10 mouse cellular contexts compared by ENCODE assay signal in the genomic region with DNA sequence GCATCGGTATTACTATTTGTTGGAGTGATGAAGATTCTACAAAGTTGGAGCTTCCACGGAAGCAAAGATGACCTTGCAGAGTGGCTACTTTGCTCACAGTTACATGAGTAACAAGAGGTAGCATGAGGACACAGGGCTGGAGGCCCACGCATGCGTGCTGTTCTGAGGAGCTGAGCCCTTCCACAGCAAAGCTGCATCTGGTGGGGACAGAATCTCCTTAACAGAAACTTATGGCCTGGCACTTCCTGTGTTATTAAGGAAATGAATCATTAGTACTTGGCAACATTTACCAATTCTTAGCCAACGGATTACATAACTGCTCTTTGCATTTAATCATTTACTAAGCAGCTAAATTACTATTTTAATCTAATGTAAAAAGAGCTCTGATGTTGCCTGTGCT.
DNase-seq lines count a peak whose midpoint lies in the region; ATAC-seq and TF ChIP-seq lines count a peak whose summit lies in the region.
"Had no signal": no experiment of that assay in that cellular context is flagged by ENCODE, and none has a peak within 500 bp of the region (broad histone marks: within the 10 kb centered on the region; RNA-seq: fewer than 3 reads in every experiment).

No protein-coding gene starts in this region.

- DNase-seq in urinary bladder, postnatal 14 days (ENCODE audit: low spot score): peak; percentile 21
- no peak for DNase-seq in urinary bladder, adult 2 months (ENCODE audit: low spot score)
- peak; percentile 27 for DNase-seq in kidney, postnatal 0 days (ENCODE audit: low spot score)
- peak; percentile 5 for DNase-seq in lung, adult 2 months
- DNase-seq in cerebellum, postnatal 36 days: no peak
- DNase-seq in thymus, adult 2 months: no peak
- no peak for DNase-seq in B cell, adult 2 months

- ATAC-seq in kidney, postnatal 0 days (replicated peaks; ENCODE audit: low FRiP score, low read depth): no peak
- ATAC-seq in activated CD4-positive, CD25-positive, alpha-beta regulatory T cell, adult 4 months: no peak

- H3K9ac ChIP-seq in kidney, postnatal 0 days (ENCODE audit: low read depth, low read length): no peak overlapping the region
- H3K9ac ChIP-seq: embryonic facial prominence, embryonic 15.5 days; limb, embryonic 13.5 days had no signal

- no peak overlapping the region; the same call in 1 of the 2 replicates for H3K27ac ChIP-seq in kidney, postnatal 0 days
- no peak overlapping the region for H3K27ac ChIP-seq in thymus, adult 2 months (ENCODE audit: control insufficient read depth, insufficient read depth, low read length)
- H3K27ac ChIP-seq: embryonic facial prominence, embryonic 15.5 days; limb, embryonic 13.5 days had no signal

- no peak overlapping the region for H3K4me3 ChIP-seq in kidney, postnatal 0 days (replicated peaks; ENCODE audit: low read depth, low read length)
- H3K4me3 ChIP-seq in lung, adult 2 months (replicated peaks; ENCODE audit: extremely low read depth, low read depth, low read length): no peak overlapping the region
- H3K4me3 ChIP-seq in thymus, adult 2 months (ENCODE audit: control insufficient read depth, insufficient read depth, low read length): no peak overlapping the region
- H3K4me3 ChIP-seq: embryonic facial prominence, embryonic 15.5 days; limb, embryonic 13.5 days had no signal

- H3K9me3 ChIP-seq in kidney, postnatal 0 days (replicated peaks; ENCODE audit: low read length): no peaks in the 10 kb centered on the region
- H3K9me3 ChIP-seq: embryonic facial prominence, embryonic 15.5 days; limb, embryonic 13.5 days had no signal

- 67% methylated on average over 5 of the region's 5 CpGs for WGBS in kidney, postnatal 0 days
- WGBS in lung, adult 2 months: 39% methylated on average over 5 of the region's 5 CpGs
- WGBS in thymus, adult 2 months: 48% methylated on average over 5 of the region's 5 CpGs

- H3K4me1 ChIP-seq in kidney, postnatal 0 days (replicated peaks; ENCODE audit: insufficient read depth, low read length): no peaks in the 10 kb centered on the region
- peaks cover 2% of the 10 kb centered on the region; the same call in 1 of the 2 replicates for H3K4me1 ChIP-seq in lung, adult 2 months (ENCODE audit: control insufficient read depth, insufficient read depth, low read length)
- no peaks in the 10 kb centered on the region for H3K4me1 ChIP-seq in thymus, adult 2 months (replicated peaks; ENCODE audit: control insufficient read depth, insufficient read depth, low read length)
- H3K4me1 ChIP-seq: embryonic facial prominence, embryonic 15.5 days had no signal

- no peaks in the 10 kb centered on the region for H3K36me3 ChIP-seq in kidney, postnatal 0 days (ENCODE audit: insufficient read depth, low read length)
- H3K36me3 ChIP-seq in thymus, adult 2 months (ENCODE audit: control insufficient read depth, insufficient read depth, low read length): no peaks in the 10 kb centered on the region
- H3K36me3 ChIP-seq: embryonic facial prominence, embryonic 15.5 days; limb, embryonic 13.5 days had no signal

- H3K4me2 ChIP-seq in kidney, postnatal 0 days (ENCODE audit: low read length): no peak overlapping the region
- H3K4me2 ChIP-seq: embryonic facial prominence, embryonic 15.5 days; limb, embryonic 13.5 days had no signal

- TF ChIP-seq CTCF in kidney, postnatal 0 days (IDR thresholded peaks at IDR 0.05; ENCODE audit: low read depth): no peak
- TF ChIP-seq CTCF in lung, adult 2 months (IDR thresholded peaks at IDR 0.05; ENCODE audit: insufficient read depth, low read length): no peak
- no peak for TF ChIP-seq CTCF in thymus, adult 2 months (IDR thresholded peaks at IDR 0.05; ENCODE audit: borderline replicate concordance, control insufficient read depth, extremely low read depth, insufficient read depth, low read length, poor library complexity)

- TF ChIP-seq POLR2A in lung, adult 2 months (IDR thresholded peaks at IDR 0.05; ENCODE audit: borderline replicate concordance, extremely low read depth, low read depth, low read length): no peak
- no peak for TF ChIP-seq POLR2A in thymus, adult 2 months (IDR thresholded peaks at IDR 0.05; ENCODE audit: control insufficient read depth, extremely low read depth, insufficient read depth, low read length, poor library complexity)

- no peaks in the 10 kb centered on the region for H3K27me3 ChIP-seq in kidney, postnatal 0 days (ENCODE audit: insufficient read depth, low read length)
- H3K27me3 ChIP-seq in thymus, adult 2 months (ENCODE audit: control insufficient read depth, insufficient read depth, low read length): no peaks in the 10 kb centered on the region
- H3K27me3 ChIP-seq: embryonic facial prominence, embryonic 15.5 days; limb, embryonic 13.5 days had no signal

Comparison
In these comparisons a context has a peak if more than half of its experiments do, and no peak if none do; other contexts are left out.
1. DNase-seq: peak in urinary bladder, postnatal 14 days (single experiment), kidney, postnatal 0 days (single experiment) and lung, adult 2 months (single experiment); none in urinary bladder, adult 2 months (single experiment), cerebellum, postnatal 36 days (0 of 2), thymus, adult 2 months (single experiment) and B cell, adult 2 months (0 of 2).